ENCODE assay signal across 21 mouse cellular contexts in genomic region chr17:14301491-14302344, GRCm38 (mm10). TPM values are rescaled to one million over a fixed set of nuclear protein-coding genes. Genes with fewer than 3 reads are reported as not detected.
DNase-seq lines count a peak whose midpoint lies in the region; ATAC-seq and TF ChIP-seq lines count a peak whose summit lies in the region.
"Had no signal": no experiment of that assay in that cellular context is flagged by ENCODE, and none has a peak within 500 bp of the region (broad histone marks: within the 10 kb centered on the region; RNA-seq: fewer than 3 reads in every experiment).

No protein-coding gene starts in this region.

- no peak overlapping the region for H3K9ac ChIP-seq in forebrain, embryonic 11.5 days (ENCODE audit: low read length)
- no peak overlapping the region for H3K9ac ChIP-seq in forebrain, postnatal 0 days
- H3K9ac ChIP-seq in midbrain, embryonic 12.5 days (replicated peaks): no peak overlapping the region
- H3K9ac ChIP-seq in midbrain, postnatal 0 days (replicated peaks; ENCODE audit: low read length, poor library complexity, severe bottlenecking): no peak overlapping the region
- no peak overlapping the region for H3K9ac ChIP-seq in hindbrain, embryonic 16.5 days (ENCODE audit: low read depth, low read length)
- H3K9ac ChIP-seq: forebrain, embryonic 12.5 days; liver, embryonic 15.5 days; lung, embryonic 15.5 days had no signal

- 23% methylated on average over 7 of the region's 7 CpGs for WGBS in forebrain, embryonic 11.5 days
- 30% methylated on average over 7 of the region's 7 CpGs for WGBS in forebrain, postnatal 0 days
- WGBS in midbrain, embryonic 12.5 days: 13% methylated on average over 7 of the region's 7 CpGs
- 20% methylated on average over 7 of the region's 7 CpGs for WGBS in midbrain, postnatal 0 days
- WGBS in hindbrain, embryonic 16.5 days: 18% methylated on average over 7 of the region's 7 CpGs

- no peaks in the 10 kb centered on the region for H3K27me3 ChIP-seq in forebrain, embryonic 11.5 days (ENCODE audit: control insufficient read depth, insufficient read depth, low read length)
- no peaks in the 10 kb centered on the region for H3K27me3 ChIP-seq in forebrain, postnatal 0 days (ENCODE audit: insufficient read depth, low read length)
- no peaks in the 10 kb centered on the region for H3K27me3 ChIP-seq in midbrain, embryonic 12.5 days
- H3K27me3 ChIP-seq in midbrain, postnatal 0 days (ENCODE audit: insufficient read depth, low read length): no peaks in the 10 kb centered on the region
- H3K27me3 ChIP-seq in hindbrain, embryonic 16.5 days (replicated peaks; ENCODE audit: control insufficient read depth, insufficient read depth, low read length): no peaks in the 10 kb centered on the region
- H3K27me3 ChIP-seq: forebrain, embryonic 12.5 days; liver, embryonic 15.5 days; lung, embryonic 15.5 days had no signal

- no peak for DNase-seq in forebrain, embryonic 11.5 days (ENCODE audit: low spot score)
- DNase-seq in forebrain, postnatal 0 days: no peak
- DNase-seq in midbrain, postnatal 0 days (ENCODE audit: low spot score): no peak
- peak; percentile 97 for DNase-seq in ES-CJ7 (ENCODE audit: low read depth, low spot score)
- DNase-seq in cerebellum, adult 11 months: no peak
- DNase-seq in natural killer cell, adult 2 months (ENCODE audit: low spot score in 2 of 2): no peak
- DNase-seq: cerebellum, adult 9-11 months; gastrocnemius, adult 2 months; heart, postnatal 4 days; liver; thymus, adult 18-20 months; thymus, postnatal 4 days had no signal

- no peaks in the 10 kb centered on the region; the same call in 1 of the 2 replicates for H3K9me3 ChIP-seq in forebrain, embryonic 11.5 days (ENCODE audit: control insufficient read depth, low read length)
- H3K9me3 ChIP-seq in forebrain, postnatal 0 days (ENCODE audit: low read length): no peaks in the 10 kb centered on the region
- H3K9me3 ChIP-seq in midbrain, embryonic 12.5 days: no peaks in the 10 kb centered on the region; the same call in 1 of the 2 replicates
- no peaks in the 10 kb centered on the region for H3K9me3 ChIP-seq in midbrain, postnatal 0 days (ENCODE audit: low read length)
- no peaks in the 10 kb centered on the region for H3K9me3 ChIP-seq in hindbrain, embryonic 16.5 days (ENCODE audit: control insufficient read depth, low read length)
- H3K9me3 ChIP-seq: liver, embryonic 15.5 days; lung, embryonic 15.5 days had no signal

- no peak for TF ChIP-seq CTCF in forebrain, postnatal 0 days (IDR thresholded peaks at IDR 0.05; ENCODE audit: low read depth)
- no peak for TF ChIP-seq CTCF in midbrain, postnatal 0 days (IDR thresholded peaks at IDR 0.05)

- no peaks in the 10 kb centered on the region for H3K36me3 ChIP-seq in forebrain, embryonic 11.5 days (ENCODE audit: control insufficient read depth, insufficient read depth, low read length)
- H3K36me3 ChIP-seq in forebrain, postnatal 0 days (ENCODE audit: insufficient read depth): no peaks in the 10 kb centered on the region
- H3K36me3 ChIP-seq in midbrain, embryonic 12.5 days: no peaks in the 10 kb centered on the region
- H3K36me3 ChIP-seq in midbrain, postnatal 0 days (ENCODE audit: insufficient read depth, low read length): no peaks in the 10 kb centered on the region
- H3K36me3 ChIP-seq in hindbrain, embryonic 16.5 days (ENCODE audit: control insufficient read depth, insufficient read depth, low read length): no peaks in the 10 kb centered on the region
- H3K36me3 ChIP-seq: forebrain, embryonic 12.5 days; liver, embryonic 15.5 days; lung, embryonic 15.5 days had no signal

- H3K4me3 ChIP-seq in forebrain, embryonic 11.5 days (ENCODE audit: low read depth, low read length): no peak overlapping the region
- H3K4me3 ChIP-seq in forebrain, postnatal 0 days (ENCODE audit: low read depth, low read length): no peak overlapping the region
- no peak overlapping the region for H3K4me3 ChIP-seq in midbrain, embryonic 12.5 days
- no peak overlapping the region for H3K4me3 ChIP-seq in midbrain, postnatal 0 days (ENCODE audit: low read depth, low read length)
- H3K4me3 ChIP-seq in hindbrain, embryonic 16.5 days (ENCODE audit: low read length): no peak overlapping the region
- H3K4me3 ChIP-seq: forebrain, embryonic 12.5 days; gastrocnemius, adult 2 months; liver, embryonic 15.5 days; lung, embryonic 15.5 days; myocyte had no signal

- H3K4me2 ChIP-seq in forebrain, embryonic 11.5 days (ENCODE audit: low read depth, low read length, severe bottlenecking): no peak overlapping the region
- no peak overlapping the region for H3K4me2 ChIP-seq in forebrain, postnatal 0 days (ENCODE audit: low read depth)
- H3K4me2 ChIP-seq in midbrain, embryonic 12.5 days (replicated peaks): no peak overlapping the region
- H3K4me2 ChIP-seq in midbrain, postnatal 0 days (ENCODE audit: low read depth, low read length, poor library complexity, severe bottlenecking): no peak overlapping the region
- H3K4me2 ChIP-seq in hindbrain, embryonic 16.5 days (ENCODE audit: low read length): no peak overlapping the region
- H3K4me2 ChIP-seq: forebrain, embryonic 12.5 days; liver, embryonic 15.5 days; lung, embryonic 15.5 days had no signal

- H3K27ac ChIP-seq in forebrain, embryonic 11.5 days (ENCODE audit: low read depth, low read length): no peak overlapping the region
- no peak overlapping the region for H3K27ac ChIP-seq in forebrain, postnatal 0 days (ENCODE audit: low read depth, low read length)
- no peak overlapping the region for H3K27ac ChIP-seq in midbrain, embryonic 12.5 days (replicated peaks)
- H3K27ac ChIP-seq in midbrain, postnatal 0 days (ENCODE audit: low read depth, low read length): no peak overlapping the region
- H3K27ac ChIP-seq in hindbrain, embryonic 16.5 days (ENCODE audit: low read depth, low read length): no peak overlapping the region
- H3K27ac ChIP-seq: forebrain, embryonic 12.5 days; gastrocnemius, adult 2 months; liver, embryonic 15.5 days; lung, embryonic 15.5 days had no signal

- no peaks in the 10 kb centered on the region for H3K4me1 ChIP-seq in forebrain, embryonic 11.5 days (replicated peaks; ENCODE audit: control insufficient read depth, insufficient read depth, low read length)
- H3K4me1 ChIP-seq in forebrain, postnatal 0 days (ENCODE audit: insufficient read depth): no peaks in the 10 kb centered on the region
- peaks cover 7% of the 10 kb centered on the region; the same call in 1 of the 2 replicates for H3K4me1 ChIP-seq in midbrain, embryonic 12.5 days
- no peaks in the 10 kb centered on the region for H3K4me1 ChIP-seq in midbrain, postnatal 0 days (ENCODE audit: insufficient read depth, low read length)
- no peaks in the 10 kb centered on the region for H3K4me1 ChIP-seq in hindbrain, embryonic 16.5 days (ENCODE audit: control insufficient read depth, insufficient read depth, low read depth, low read length)
- H3K4me1 ChIP-seq: liver, embryonic 15.5 days; lung, embryonic 15.5 days had no signal

- ATAC-seq in forebrain, embryonic 11.5 days (replicated peaks; ENCODE audit: low FRiP score): 0 out of 2 replicates have a peak, but pooled peaks have one; percentile 27
- ATAC-seq in forebrain, postnatal 0 days: no peak
- peak; percentile 58; the same call in 1 of the 2 replicates for ATAC-seq in midbrain, embryonic 12.5 days (ENCODE audit: low FRiP score, low read depth)
- ATAC-seq in midbrain, postnatal 0 days (ENCODE audit: low FRiP score): no peak
- peak; percentile 45; the same call in 1 of the 2 replicates for ATAC-seq in hindbrain, embryonic 16.5 days
- ATAC-seq: CD4-positive, CD25-positive, alpha-beta regulatory T cell, adult 4 months had no signal

RNA-seq across cellular contexts. Expression of gene Smoc2, which starts 22.4 kb away (rescaled TPM):
- polyA plus RNA-seq in forebrain, embryonic 11.5 days (2014; fragmentation: Nextera tagmentation; extraction: Ambion mirVana): 8.2 and 10.3 TPM in 2 replicates
- 4.8 and 5.8 TPM in 2 replicates for total RNA-seq in forebrain, postnatal 0 days (2014; rRNA removed)
- polyA plus RNA-seq in forebrain, postnatal 0 days (2015; fragmentation: Nextera tagmentation; extraction: Ambion mirVana): 4.4 and 4.7 TPM in 2 replicates
- polyA plus RNA-seq in midbrain, embryonic 12.5 days (2016; fragmentation: Nextera tagmentation; extraction: Ambion mirVana): 12.3 and 24.0 TPM in 2 replicates
- 4.5 and 5.3 TPM in 2 replicates for total RNA-seq in midbrain, postnatal 0 days (2014; rRNA removed)
- polyA plus RNA-seq in midbrain, postnatal 0 days (2015; fragmentation: Nextera tagmentation; extraction: Ambion mirVana): 5.2 TPM in 2 replicates
- 6.8 and 7.8 TPM in 2 replicates for polyA plus RNA-seq in hindbrain, embryonic 16.5 days (2015; fragmentation: Nextera tagmentation; extraction: Ambion mirVana)
- total RNA-seq: common myeloid progenitor, adult 5-6 weeks; megakaryocyte-erythroid progenitor cell, adult 5-6 weeks had no signal
- polyA plus RNA-seq: CD4-positive, CD25-positive, alpha-beta regulatory T cell, adult 4 months had no signal

Comparison
In these comparisons a context has a peak if more than half of its experiments do, and no peak if none do; other contexts are left out.
1. ATAC-seq: peak in forebrain, embryonic 11.5 days (single experiment), midbrain, embryonic 12.5 days (single experiment) and hindbrain, embryonic 16.5 days (single experiment); none in forebrain, postnatal 0 days (single experiment) and midbrain, postnatal 0 days (single experiment).